Mouse (Mus musculus) stomach, embryonic 15.5 days (tissue): Measurements from ENCODE around the gene Ccdc125. TPM values are rescaled to one million over a fixed set of nuclear protein-coding genes. Genes with fewer than 3 reads are reported as not detected.

Experiments used
- ATAC-seq: fragments of 200-750 bp; cut with Nextera tagmentation; 2 replicates; pipeline ENCODE4 v1.8.0; 2017; ENCODE audit warnings: low read depth, moderate number of reproducible peaks, moderate TSS enrichment; ENCODE audit not compliant: insufficient read depth, low FRiP score
- H3K27ac ChIP-seq: fragments of 300-500 bp; sonication (generic); 2 replicates; pipeline ENCODE4 v1.5.1; 2015; ENCODE audit warnings: mild to moderate bottlenecking, inconsistent platforms
- H3K27me3 ChIP-seq: fragments of 300-500 bp; sonication (generic); replicated peaks from 2 replicates; pipeline ENCODE4 v1.6.1; 2015; ENCODE audit warnings: inconsistent platforms
- H3K36me3 ChIP-seq: fragments of 300-500 bp; sonication (generic); 2 replicates; pipeline ENCODE4 v1.6.1; 2015; ENCODE audit warnings: inconsistent platforms
- H3K4me1 ChIP-seq: fragments of 300-500 bp; sonication (generic); 2 replicates; pipeline ENCODE4 v1.6.1; 2015; ENCODE audit warnings: inconsistent platforms
- H3K4me2 ChIP-seq: fragments of 300-500 bp; sonication (generic); 2 replicates; pipeline ENCODE4 v1.6.1; 2015; ENCODE audit warnings: mild to moderate bottlenecking, inconsistent platforms
- H3K4me3 ChIP-seq: fragments of 300-500 bp; sonication (generic); replicated peaks from 2 replicates; pipeline ENCODE4 v1.5.1; 2015; ENCODE audit warnings: inconsistent platforms
- H3K9ac ChIP-seq: fragments of 300-500 bp; sonication (generic); 2 replicates; pipeline ENCODE4 v1.6.1; 2015; ENCODE audit warnings: inconsistent platforms
- H3K9me3 ChIP-seq: fragments of 300-500 bp; sonication (generic); 2 replicates; pipeline ENCODE4 v1.6.1; 2016; ENCODE audit warnings: inconsistent platforms
- WGBS: fragments of 180-500 bp; shearing (Covaris S2); methylation state at CpG from one replicate; pipeline ENCODE4 v1.1.7; 2015; 5-methylcytosine and 5-hydroxymethylcytosine counted together
- polyA plus RNA-seq: library from polyadenylated mRNA; unstranded; fragments of >200 nt; fragmentation: Nextera tagmentation; extraction: Ambion mirVana; gene quantifications from 2 replicates; pipeline ENCODE4 v1.2.1, GENCODE M21; 2015

The Ccdc125 gene
- polyA plus RNA-seq, result 8.7 and 9.4 TPM in 2 replicates

GRCm38 (mm10) chr13:100669291-100670022 lies at the start of gene Ccdc125:
TSS of gene Ccdc125 (plus strand) at chr13:100669717.
- peak within 1 kb of the TSS; percentile 89 for H3K27ac ChIP-seq
- under 1% methylated on average over 44 of the region's 44 CpGs for whole genome bisulfite sequencing

GRCm38 (mm10) chr13:100622241-100622640 lies 47.3 kb upstream of the Ccdc125 start:
- Histone ChIP-seq H3K4me3 (no peak overlapping the region), H3K36me3 (peaks cover 19% of the 10 kb centered on the region), H3K9me3 (no peaks in the 10 kb centered on the region), H3K27me3 (no peaks in the 10 kb centered on the region), H3K4me1 (no peaks in the 10 kb centered on the region), H3K4me2 (no peak overlapping the region), H3K9ac (no peak overlapping the region), H3K27ac (no peak overlapping the region)
- no peak for ATAC-seq
- WGBS, result 62% methylated on average over 4 of the region's 4 CpGs

More at GRCm38 (mm10) chr13:100669291-100670022, at the start of gene Ccdc125:
- Histone ChIP-seq H3K4me2 (peak within 1 kb of the TSS; percentile 85), H3K9ac (peak within 1 kb of the TSS; percentile 58), H3K4me3 (peak within 1 kb of the TSS; percentile 63), H3K4me1 (no peaks in the 10 kb centered on the region), H3K36me3 (peaks cover 8% of the 10 kb centered on the region; the same call in 1 of the 2 replicates), H3K27me3 (no peaks in the 10 kb centered on the region), H3K9me3 (no peaks in the 10 kb centered on the region)
- peak; percentile 76 for ATAC-seq

DNA sequence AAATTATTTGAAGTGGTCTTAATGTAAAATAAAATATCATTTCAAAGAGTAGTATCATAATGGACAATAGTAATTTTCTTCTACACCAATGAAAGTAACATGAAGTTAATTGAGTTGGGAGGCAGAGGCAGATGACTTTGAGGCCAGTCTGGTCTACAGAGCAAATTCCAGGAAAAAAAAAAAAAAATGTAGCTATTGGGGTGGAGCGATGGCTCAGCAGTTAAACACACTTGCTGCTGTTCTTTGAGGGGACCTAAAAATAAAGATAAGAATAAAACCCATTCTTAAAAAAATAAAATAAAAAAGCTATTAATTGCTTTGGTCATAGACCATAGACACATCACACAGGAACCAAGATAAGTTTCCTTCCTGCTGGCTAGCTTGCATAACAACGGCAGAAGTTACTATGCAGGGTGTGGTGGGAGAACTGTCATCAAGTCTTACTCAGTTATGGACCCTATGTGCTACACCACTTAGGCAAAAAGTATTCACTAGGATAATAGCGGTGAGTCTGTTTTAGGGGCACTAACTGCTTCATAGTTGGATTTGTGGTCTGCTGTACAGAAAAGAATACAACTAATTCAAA lies 35.3 kb upstream of the Ccdc125 start:
- no peaks in the 10 kb centered on the region for H3K4me1 ChIP-seq
- H3K36me3 ChIP-seq, result peaks cover 26% of the 10 kb centered on the region
- no peaks in the 10 kb centered on the region for H3K9me3 ChIP-seq
- H3K4me2 ChIP-seq, result no peak overlapping the region
- no peak overlapping the region for H3K9ac ChIP-seq
- no peak overlapping the region for H3K27ac ChIP-seq
- no peak for ATAC-seq
- no peaks in the 10 kb centered on the region for H3K27me3 ChIP-seq
- WGBS, result 90% methylated on average over 3 of the region's 3 CpGs
- H3K4me3 ChIP-seq, result no peak overlapping the region

- peaks cover 28% of the 10 kb centered on the region for H3K36me3 ChIP-seq
These were observed 26.9 kb upstream of the Ccdc125 start for GRCm38 (mm10) chr13:100642471-100643209.

DNA sequence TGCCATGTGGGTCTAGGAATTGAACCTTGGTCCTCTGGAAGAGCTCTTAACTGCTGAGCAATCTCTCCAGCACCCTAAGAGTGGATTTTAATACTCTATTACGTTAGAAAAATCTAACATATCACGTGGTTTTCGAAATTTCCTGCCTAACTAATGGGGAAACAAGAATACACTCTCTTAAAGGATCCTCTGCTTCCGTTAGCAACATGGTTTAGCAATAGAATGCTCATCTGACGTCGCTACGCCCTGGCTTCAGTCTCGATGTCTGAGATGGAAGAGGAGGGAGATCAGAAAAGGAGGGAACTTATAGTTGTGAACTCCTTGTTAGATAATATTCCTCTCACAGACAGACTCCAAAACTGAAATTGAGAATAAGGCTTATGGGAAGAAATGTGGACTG lies 21.3 kb upstream of the Ccdc125 start:
- H3K4me2 ChIP-seq, result no peak overlapping the region
- H3K4me1 ChIP-seq, result peaks cover 7% of the 10 kb centered on the region; the same call in 1 of the 2 replicates
- H3K9me3 ChIP-seq, result no peaks in the 10 kb centered on the region
- no peak overlapping the region for H3K9ac ChIP-seq
- WGBS, result 92% methylated on average over 8 of the region's 8 CpGs
- no peak overlapping the region for H3K4me3 ChIP-seq
- peaks cover 17% of the 10 kb centered on the region for H3K36me3 ChIP-seq
- no peak overlapping the region for H3K27ac ChIP-seq
- no peak for ATAC-seq
- H3K27me3 ChIP-seq, result no peaks in the 10 kb centered on the region

More at GRCm38 (mm10) chr13:100642471-100643209, 26.9 kb upstream of the Ccdc125 start:
- no peak for ATAC-seq
- Histone ChIP-seq H3K4me3 (no peak overlapping the region), H3K4me2 (no peak overlapping the region), H3K9me3 (no peaks in the 10 kb centered on the region), H3K27ac (no peak overlapping the region), H3K27me3 (no peaks in the 10 kb centered on the region), H3K4me1 (no peaks in the 10 kb centered on the region), H3K9ac (no peak overlapping the region)
- 86% methylated on average over 4 of the region's 4 CpGs for WGBS

GRCm38 (mm10) chr13:100650550-100651438 lies 18.7 kb upstream of the Ccdc125 start, which contains the start of the genes Ak6 and Rad17:
TSS of gene Ak6 (plus strand) at chr13:100650979.
TSS of gene Rad17 (minus strand) at chr13:100651051.
- H3K36me3 ChIP-seq, result 0 out of 2 replicates have a peak, but pooled peaks cover 3% of the 10 kb centered on the region
- H3K4me1 ChIP-seq, result peaks cover 7% of the 10 kb centered on the region; the same call in 1 of the 2 replicates
- peak within 1 kb of the TSS; percentile 86 for H3K9ac ChIP-seq
- peak within 1 kb of the TSS; percentile 89 for H3K4me3 ChIP-seq
- peak within 1 kb of the TSS; percentile 74 for H3K4me2 ChIP-seq
- H3K27me3 ChIP-seq, result no peaks in the 10 kb centered on the region
- WGBS, result under 1% methylated on average over 70 of the region's 73 CpGs
- peak; percentile 98 for ATAC-seq
- H3K9me3 ChIP-seq, result no peaks in the 10 kb centered on the region
- H3K27ac ChIP-seq, result peak within 1 kb of the TSS; percentile 97

DNA sequence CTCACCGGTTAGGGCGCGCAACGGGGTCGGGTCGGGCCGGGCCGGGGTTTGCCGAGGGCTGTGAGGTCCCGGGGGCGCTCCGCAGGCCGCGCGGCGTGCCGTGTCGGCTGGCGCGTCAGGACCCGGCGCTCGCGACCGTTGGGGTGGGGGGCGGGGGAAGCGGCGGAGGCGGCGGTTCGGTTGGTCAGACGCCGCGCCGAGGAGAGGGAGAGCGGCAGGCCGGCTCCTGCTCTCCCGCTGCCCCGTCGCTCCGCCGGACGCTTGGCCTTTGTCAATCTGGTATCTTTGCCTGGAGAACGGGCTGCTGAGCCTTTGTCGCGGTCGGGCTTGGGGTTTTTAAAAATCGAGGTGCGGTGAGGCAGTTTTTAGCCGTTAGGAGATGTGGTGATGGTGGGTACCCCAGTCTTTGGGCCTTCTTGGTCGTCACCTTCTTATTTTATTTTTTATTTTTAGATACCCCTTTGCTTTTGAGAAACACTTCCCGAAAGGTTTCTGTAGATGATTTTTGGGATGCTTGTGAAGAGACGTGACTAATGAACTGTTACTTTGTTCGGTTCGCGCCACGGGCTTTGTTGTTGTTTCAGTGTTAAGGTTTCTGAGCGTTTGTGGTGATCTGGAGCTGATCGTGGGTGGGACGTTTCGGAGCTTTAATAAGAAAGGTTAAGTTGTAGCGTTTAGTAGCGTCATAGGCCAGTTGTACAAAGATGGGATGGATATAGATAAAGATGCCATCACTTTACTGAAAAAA lies 17.9 kb upstream of the Ccdc125 start, which contains the start of gene Taf9:
Gene Taf9, plus strand, starts transcription at position 141 of the 748 bp plus-strand sequence.
- Histone ChIP-seq H3K4me2 (peak within 1 kb of the TSS; percentile 74), H3K9ac (peak within 1 kb of the TSS; percentile 86), H3K4me3 (peak within 1 kb of the TSS; percentile 89), H3K27ac (peak within 1 kb of the TSS; percentile 97), H3K4me1 (peaks cover 7% of the 10 kb centered on the region; the same call in 1 of the 2 replicates), H3K9me3 (no peaks in the 10 kb centered on the region), H3K27me3 (no peaks in the 10 kb centered on the region), H3K36me3 (peaks cover 7% of the 10 kb centered on the region; the same call in 1 of the 2 replicates)
- 1% methylated on average over 57 of the region's 63 CpGs for WGBS
- ATAC-seq, result peak; percentile 73

GRCm38 (mm10) chr13:100658091-100658490 lies 11.4 kb upstream of the Ccdc125 start:
- Histone ChIP-seq H3K27ac (no peak overlapping the region), H3K27me3 (no peaks in the 10 kb centered on the region), H3K9ac (no peak overlapping the region), H3K4me3 (no peak overlapping the region), H3K4me2 (no peak overlapping the region), H3K9me3 (no peaks in the 10 kb centered on the region), H3K4me1 (no peaks in the 10 kb centered on the region), H3K36me3 (peaks cover 8% of the 10 kb centered on the region; the same call in 1 of the 2 replicates)
- ATAC-seq, result no peak
- WGBS, result 90% methylated on average over 5 of the region's 5 CpGs

- Histone ChIP-seq H3K4me2 (no peak overlapping the region), H3K4me3 (no peak overlapping the region), H3K27ac (no peak overlapping the region), H3K36me3 (peaks cover 8% of the 10 kb centered on the region; the same call in 1 of the 2 replicates), H3K9ac (no peak overlapping the region), H3K4me1 (no peaks in the 10 kb centered on the region), H3K9me3 (no peaks in the 10 kb centered on the region), H3K27me3 (no peaks in the 10 kb centered on the region)
- no peak for ATAC-seq
- WGBS, result 46% methylated on average over 4 of the region's 4 CpGs
These were observed 9.6 kb upstream of the Ccdc125 start for GRCm38 (mm10) chr13:100659864-100660456.

- no peak for ATAC-seq
These were observed 744 bp downstream of the Ccdc125 start for GRCm38 (mm10) chr13:100670181-100670741.

More at GRCm38 (mm10) chr13:100670181-100670741, 744 bp downstream of the Ccdc125 start:
- 26% methylated on average over 9 of the region's 9 CpGs for WGBS
- Histone ChIP-seq H3K9me3 (no peaks in the 10 kb centered on the region), H3K9ac (no peak overlapping the region), H3K27me3 (no peaks in the 10 kb centered on the region), H3K4me3 (peak overlapping the region; percentile 63), H3K27ac (peak overlapping the region; percentile 89), H3K4me1 (no peaks in the 10 kb centered on the region), H3K36me3 (peaks cover 8% of the 10 kb centered on the region; the same call in 1 of the 2 replicates), H3K4me2 (peak overlapping the region; percentile 85)
